Mouse (Mus musculus): Measurements from ENCODE around the gene B3gnt3.
A peak's percentile ranks its signal among the peaks of the same experiment; 100 is the strongest.

DNA sequence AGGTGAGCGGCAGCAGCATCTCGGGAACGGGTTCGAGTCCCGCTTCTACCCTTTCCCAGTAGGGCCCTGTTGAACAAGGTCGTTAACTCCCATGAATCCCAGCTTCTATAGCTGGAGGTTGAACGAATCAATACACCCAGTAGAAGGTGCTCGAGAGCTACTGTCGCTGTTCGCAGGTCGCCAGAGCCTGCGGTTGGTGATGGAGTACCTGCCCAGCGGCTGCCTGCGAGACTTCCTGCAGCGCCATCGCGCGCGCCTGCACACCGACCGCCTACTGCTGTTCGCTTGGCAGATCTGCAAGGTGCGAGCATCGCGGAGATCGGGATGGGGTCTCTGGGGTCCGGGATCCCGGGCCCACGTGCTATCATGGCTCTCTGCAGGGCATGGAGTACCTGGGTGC lies 16.0 kb downstream of the B3gnt3 start:
- TF ChIP-seq HCFC1 (IDR thresholded peaks at IDR 0.05; ENCODE audit: borderline replicate concordance, insufficient read depth, low read length) (peak; percentile 29; the same call in 1 of the 2 replicates), MAFK (IDR thresholded peaks at IDR 0.05; ENCODE audit: insufficient read depth, low read depth, low read length) (no peak), ZNF384 (IDR thresholded peaks at IDR 0.05; ENCODE audit: low read depth, low read length) (no peak), ZC3H11A (IDR thresholded peaks at IDR 0.05; ENCODE audit: borderline replicate concordance, low read depth, low read length) (no peak)

Data from ES-E14 (cell line).